Mouse (Mus musculus): ENCODE measurements around the gene Tmem38a.

The Tmem38a gene

DNA sequence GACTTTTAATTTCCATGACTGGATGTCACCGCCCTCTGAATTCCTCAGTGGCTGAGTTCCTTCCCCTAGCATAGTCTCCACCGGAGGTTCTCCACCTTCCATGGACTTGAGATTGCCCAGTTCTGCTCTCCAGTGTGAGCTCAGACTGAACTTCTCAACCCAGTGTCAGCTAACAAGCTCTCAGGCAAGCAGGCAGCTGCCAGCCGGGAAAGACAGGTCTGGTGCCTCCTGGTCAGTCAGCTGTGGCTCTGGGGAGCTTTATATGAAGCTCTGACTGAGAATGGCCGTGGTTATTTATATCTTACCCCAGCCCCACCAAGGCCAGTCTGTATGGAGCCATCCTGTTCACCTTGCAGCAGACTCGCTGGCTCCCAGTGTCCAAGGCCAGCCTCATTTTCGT lies 12.5 kb downstream of the Tmem38a start:
- DNase-seq (ENCODE audit: low spot score): no peak

DNA sequence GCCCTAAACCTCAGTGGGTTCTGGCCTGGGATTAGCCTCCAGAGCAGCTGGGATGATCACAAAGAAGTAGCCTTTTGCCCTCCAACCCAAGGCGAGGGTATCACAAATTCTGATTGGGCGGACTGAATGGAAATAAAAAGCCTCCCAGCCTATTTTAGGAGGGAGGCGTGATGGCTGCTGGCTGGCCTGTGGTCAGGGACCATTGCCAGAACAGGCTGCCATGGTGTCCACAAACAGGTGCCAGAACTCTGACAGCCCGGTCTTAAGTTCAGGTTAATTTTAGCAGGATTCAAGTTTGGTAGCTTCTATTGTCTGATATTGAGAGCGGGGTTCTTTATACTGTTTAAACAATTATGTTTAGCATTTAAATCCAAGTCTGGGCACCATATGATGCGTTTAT lies 16.0 kb downstream of the Tmem38a start:
- no peak for DNase-seq (ENCODE audit: low spot score)

DNA sequence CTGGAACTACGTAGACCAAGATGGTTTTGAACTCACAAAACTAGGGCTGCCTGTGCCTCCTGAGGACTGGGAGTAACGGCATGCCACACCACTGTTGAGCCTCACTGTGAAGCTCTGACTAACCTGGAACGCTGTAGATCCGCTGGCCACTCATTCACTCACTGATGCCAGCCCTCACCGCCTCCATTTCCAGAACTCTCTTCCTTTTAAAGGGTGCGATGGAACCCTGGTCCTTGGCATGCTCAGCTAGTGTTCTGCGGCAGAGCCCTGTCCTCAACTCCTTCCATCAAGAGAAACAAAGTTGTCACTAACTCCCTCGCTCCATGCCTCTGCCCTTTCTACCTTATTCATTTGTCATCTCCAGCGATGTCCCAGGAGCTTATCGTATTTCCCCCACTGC lies 17.0 kb downstream of the Tmem38a start:
- no peak for DNase-seq (ENCODE audit: low spot score)

DNA sequence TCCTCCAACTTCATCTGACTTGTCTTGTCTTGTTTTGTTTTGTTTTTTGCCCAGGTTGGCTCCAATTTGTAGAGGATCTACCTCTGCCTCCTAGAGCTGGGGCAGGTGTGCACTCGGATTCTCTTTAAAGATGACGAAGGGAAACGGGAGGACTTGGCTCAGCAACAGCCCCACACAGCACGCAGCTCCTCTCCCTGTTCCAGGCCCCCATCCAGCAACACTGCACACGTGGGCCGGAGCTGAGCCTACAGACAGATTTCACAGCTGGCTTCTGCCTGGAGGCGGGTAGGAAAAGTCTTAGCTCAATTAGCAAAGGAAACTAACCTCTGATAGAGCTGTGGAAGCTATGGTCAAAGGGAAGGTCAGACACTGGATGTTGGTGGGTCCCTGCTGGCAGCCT lies 17.4 kb downstream of the Tmem38a start:
- DNase-seq (ENCODE audit: low spot score): no peak

DNA sequence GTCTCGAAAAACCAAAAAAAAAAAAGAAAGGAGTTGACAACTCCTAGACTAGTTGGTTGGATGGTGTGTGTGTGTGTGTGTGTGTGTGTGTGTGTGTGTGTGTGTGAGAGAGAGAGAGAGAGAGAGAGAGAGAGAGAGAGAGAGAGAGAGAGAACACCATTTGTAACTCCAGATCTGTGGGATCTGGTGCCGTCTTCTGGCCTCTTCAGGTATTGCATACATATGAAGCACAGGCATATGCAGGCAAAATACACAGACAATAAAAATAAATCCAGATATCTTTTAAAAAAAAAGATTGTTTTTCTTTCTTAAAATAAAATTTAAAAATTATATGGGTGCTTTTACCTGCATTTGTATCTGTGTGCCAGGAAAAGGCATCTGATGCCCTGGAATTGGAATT lies 18.3 kb downstream of the Tmem38a start:
- no peak for DNase-seq (ENCODE audit: low spot score)
